Mouse (Mus musculus): Measurements from ENCODE around the gene Olfr1253. TPM values are rescaled to one million over a fixed set of nuclear protein-coding genes. Genes with fewer than 3 reads are reported as not detected.

Olfr1253 gene
- not detected in 2 replicates for polyA plus RNA-seq (2015; fragmentation: Nextera tagmentation; extraction: Ambion mirVana)

DNA sequence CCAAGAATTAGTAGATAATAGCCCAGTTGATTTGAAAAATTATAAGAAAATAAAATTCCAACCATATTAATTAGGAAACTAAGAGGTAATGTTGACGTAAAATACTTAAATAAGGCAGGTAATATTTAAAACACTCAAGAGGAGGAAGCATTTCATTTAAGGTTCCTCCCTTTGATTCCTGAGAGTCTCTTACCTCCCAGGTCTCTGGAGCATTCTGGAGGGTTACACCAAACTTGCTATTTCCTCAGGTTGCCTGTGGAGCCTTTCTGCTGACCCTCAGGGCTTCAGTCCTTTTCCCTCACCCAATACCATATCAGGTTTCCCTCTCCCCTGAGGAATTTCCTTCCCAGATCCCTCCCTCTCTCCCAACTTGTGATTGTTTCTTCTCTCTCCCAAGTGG is at the start of gene Olfr1253:
Olfr1253 (minus strand) TSS at position 101 of the 400 bp plus-strand sequence.
- no peak for ATAC-seq (ENCODE audit: borderline replicate concordance, extremely low read depth, low FRiP score, low TSS enrichment)
- H3K9me3 ChIP-seq: no peaks in the 10 kb centered on the region
- H3K36me3 ChIP-seq: no peaks in the 10 kb centered on the region
- H3K27ac ChIP-seq: no peak within 1 kb of the TSS
- H3K9ac ChIP-seq: no peak within 1 kb of the TSS
- no peak within 1 kb of the TSS for H3K4me2 ChIP-seq
- no peaks in the 10 kb centered on the region for H3K4me1 ChIP-seq
- H3K27me3 ChIP-seq: no peaks in the 10 kb centered on the region
- no peak within 1 kb of the TSS for H3K4me3 ChIP-seq
- 89% methylated on average over 1 of the region's 1 CpGs for WGBS

DNA sequence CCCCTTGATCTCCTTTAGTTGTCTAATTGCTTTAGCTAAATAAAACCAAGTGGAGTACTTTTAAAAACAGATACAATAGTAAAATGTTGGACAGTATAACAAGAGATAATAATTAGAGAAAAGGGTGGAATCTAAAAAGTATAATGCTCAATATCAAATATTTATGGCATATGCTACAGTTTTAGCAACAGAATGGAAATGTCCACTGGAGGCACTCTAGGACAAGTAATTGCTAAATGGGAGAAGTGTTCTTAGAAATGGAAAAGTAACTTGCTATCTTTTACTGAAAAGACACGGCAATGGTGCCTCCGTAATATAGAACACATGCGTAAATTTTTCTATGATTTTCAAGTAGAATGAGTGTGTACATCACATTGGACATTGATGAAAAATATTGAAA is 42.7 kb upstream of the Olfr1253 start:
- H3K27me3 ChIP-seq: no peaks in the 10 kb centered on the region
- H3K36me3 ChIP-seq: no peaks in the 10 kb centered on the region
- H3K27ac ChIP-seq: no peak overlapping the region
- whole genome bisulfite sequencing: 85% methylated on average over 3 of the region's 3 CpGs
- no peaks in the 10 kb centered on the region for H3K9me3 ChIP-seq
- H3K4me2 ChIP-seq: no peak overlapping the region
- H3K9ac ChIP-seq: no peak overlapping the region
- ATAC-seq (ENCODE audit: borderline replicate concordance, extremely low read depth, low FRiP score, low TSS enrichment): no peak
- no peak overlapping the region for H3K4me3 ChIP-seq
- no peaks in the 10 kb centered on the region for H3K4me1 ChIP-seq

DNA sequence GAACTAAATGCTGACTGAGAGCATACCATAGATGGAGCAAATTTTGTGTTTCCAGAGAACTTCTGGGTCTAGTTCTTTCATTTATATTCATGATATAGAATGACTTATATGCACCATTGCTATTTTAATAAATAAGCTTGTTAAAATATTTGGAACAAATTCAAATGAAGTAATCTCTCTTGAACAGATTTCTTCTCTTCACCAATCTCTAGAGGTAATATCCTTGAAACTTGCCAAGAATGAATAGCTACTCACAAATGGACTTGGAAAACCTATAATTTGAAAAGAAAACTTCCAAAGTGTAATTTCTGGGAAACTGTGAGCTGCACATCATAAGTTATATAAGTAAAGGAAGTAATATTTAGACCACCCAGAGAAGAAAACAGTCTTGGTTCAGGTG is 36.6 kb upstream of the Olfr1253 start, which contains the start of gene Olfr1254:
Olfr1254 (minus strand) TSS at position 101 of the 400 bp plus-strand sequence.
- Histone ChIP-seq H3K4me2 (no peak within 1 kb of the TSS), H3K4me3 (no peak within 1 kb of the TSS), H3K4me1 (no peaks in the 10 kb centered on the region), H3K27me3 (no peaks in the 10 kb centered on the region), H3K36me3 (no peaks in the 10 kb centered on the region), H3K9ac (no peak within 1 kb of the TSS), H3K27ac (no peak within 1 kb of the TSS), H3K9me3 (no peaks in the 10 kb centered on the region)
- ATAC-seq (ENCODE audit: borderline replicate concordance, extremely low read depth, low FRiP score, low TSS enrichment): no peak

DNA sequence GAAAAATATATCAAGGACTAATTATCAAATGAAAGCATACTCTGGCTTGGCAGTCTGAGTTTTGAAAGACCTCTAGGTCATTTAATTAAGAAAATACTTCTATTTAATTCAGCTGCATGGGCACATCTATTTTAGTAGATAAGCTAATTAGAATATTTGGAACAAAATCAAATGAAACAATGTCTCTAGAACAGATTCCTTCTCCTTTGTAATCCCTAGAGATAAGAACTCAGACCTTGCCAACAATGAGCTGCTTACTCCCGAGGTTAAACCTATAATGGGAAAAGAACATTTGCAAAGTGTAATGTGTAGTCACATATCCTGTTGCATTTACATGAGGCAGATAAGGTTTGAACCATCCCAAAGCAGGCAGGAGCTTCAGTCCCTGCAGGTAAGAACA is 32.0 kb downstream of the Olfr1253 start, which contains the start of gene Olfr1252:
Olfr1252 (minus strand) TSS at position 101 of the 400 bp plus-strand sequence.
- WGBS: 35% methylated on average over 1 of the region's 1 CpGs

More for the DNA sequence above, 32.0 kb downstream of the Olfr1253 start, which contains the start of gene Olfr1252:
- Histone ChIP-seq H3K9me3 (no peaks in the 10 kb centered on the region), H3K36me3 (no peaks in the 10 kb centered on the region), H3K27ac (no peak within 1 kb of the TSS), H3K4me1 (no peaks in the 10 kb centered on the region), H3K4me3 (no peak within 1 kb of the TSS), H3K9ac (no peak within 1 kb of the TSS), H3K4me2 (no peak within 1 kb of the TSS), H3K27me3 (no peaks in the 10 kb centered on the region)
- ATAC-seq (ENCODE audit: borderline replicate concordance, extremely low read depth, low FRiP score, low TSS enrichment): no peak

Other genes starting within 250 kb of the Olfr1253 start
- gene Olfr1243, start 225.6 kb downstream of the Olfr1253 start, polyA plus RNA-seq (2015; fragmentation: Nextera tagmentation; extraction: Ambion mirVana): not detected in 2 replicates
- gene Olfr1245, start 178.6 kb downstream of the Olfr1253 start, polyA plus RNA-seq (2015; fragmentation: Nextera tagmentation; extraction: Ambion mirVana): not detected in 2 replicates
- not detected in 2 replicates for gene Olfr1246, start 163.9 kb downstream of the Olfr1253 start, polyA plus RNA-seq (2015; fragmentation: Nextera tagmentation; extraction: Ambion mirVana)
- gene Olfr1247, start 143.0 kb downstream of the Olfr1253 start, polyA plus RNA-seq (2015; fragmentation: Nextera tagmentation; extraction: Ambion mirVana): not detected in 2 replicates
- not detected in 2 replicates for gene Olfr1248, start 138.8 kb downstream of the Olfr1253 start, polyA plus RNA-seq (2015; fragmentation: Nextera tagmentation; extraction: Ambion mirVana)
- not detected in 2 replicates for gene Olfr1249, start 122.1 kb downstream of the Olfr1253 start, polyA plus RNA-seq (2015; fragmentation: Nextera tagmentation; extraction: Ambion mirVana)
- gene Olfr1250, start 95.6 kb downstream of the Olfr1253 start, polyA plus RNA-seq (2015; fragmentation: Nextera tagmentation; extraction: Ambion mirVana): not detected in 2 replicates
- gene Olfr1251, start 85.2 kb downstream of the Olfr1253 start, polyA plus RNA-seq (2015; fragmentation: Nextera tagmentation; extraction: Ambion mirVana): not detected in 2 replicates
- gene Olfr1252, start 32.1 kb downstream of the Olfr1253 start, polyA plus RNA-seq (2015; fragmentation: Nextera tagmentation; extraction: Ambion mirVana): not detected in 2 replicates
- gene Olfr1254, start 36.5 kb upstream of the Olfr1253 start, polyA plus RNA-seq (2015; fragmentation: Nextera tagmentation; extraction: Ambion mirVana): not detected in 2 replicates
- gene Olfr1255, start 55.0 kb upstream of the Olfr1253 start, polyA plus RNA-seq (2015; fragmentation: Nextera tagmentation; extraction: Ambion mirVana): not detected in 2 replicates
- not detected in 2 replicates for gene Olfr1256, start 84.5 kb upstream of the Olfr1253 start, polyA plus RNA-seq (2015; fragmentation: Nextera tagmentation; extraction: Ambion mirVana)
- gene Olfr48, start 91.1 kb upstream of the Olfr1253 start, polyA plus RNA-seq (2015; fragmentation: Nextera tagmentation; extraction: Ambion mirVana): not detected in 2 replicates
- not detected in 2 replicates for gene Olfr1257, start 121.3 kb upstream of the Olfr1253 start, polyA plus RNA-seq (2015; fragmentation: Nextera tagmentation; extraction: Ambion mirVana)
- gene Olfr1258, start 170.2 kb upstream of the Olfr1253 start, polyA plus RNA-seq (2015; fragmentation: Nextera tagmentation; extraction: Ambion mirVana): not detected in 2 replicates
- not detected in 2 replicates for gene Olfr1259, start 191.6 kb upstream of the Olfr1253 start, polyA plus RNA-seq (2015; fragmentation: Nextera tagmentation; extraction: Ambion mirVana)
- not detected in 2 replicates for gene Olfr1260, start 217.2 kb upstream of the Olfr1253 start, polyA plus RNA-seq (2015; fragmentation: Nextera tagmentation; extraction: Ambion mirVana)
- not detected in 2 replicates for gene Olfr1261, start 234.1 kb upstream of the Olfr1253 start, polyA plus RNA-seq (2015; fragmentation: Nextera tagmentation; extraction: Ambion mirVana)
- not detected in 2 replicates for gene Olfr1262, start 243.1 kb upstream of the Olfr1253 start, polyA plus RNA-seq (2015; fragmentation: Nextera tagmentation; extraction: Ambion mirVana)